Mouse (Mus musculus): ENCODE measurements around the gene Olfr26. TPM values are rescaled to one million over a fixed set of nuclear protein-coding genes. Genes with fewer than 3 reads are reported as not detected.
"Not testable (repeated sequence)": the region's sequence is repeated elsewhere in the genome, so short reads cannot be mapped to it uniquely, and the experiment has no call there.

The Olfr26 gene
- polyA plus RNA-seq (2015; fragmentation: Nextera tagmentation; extraction: Ambion mirVana), result not detected in 2 replicates

DNA sequence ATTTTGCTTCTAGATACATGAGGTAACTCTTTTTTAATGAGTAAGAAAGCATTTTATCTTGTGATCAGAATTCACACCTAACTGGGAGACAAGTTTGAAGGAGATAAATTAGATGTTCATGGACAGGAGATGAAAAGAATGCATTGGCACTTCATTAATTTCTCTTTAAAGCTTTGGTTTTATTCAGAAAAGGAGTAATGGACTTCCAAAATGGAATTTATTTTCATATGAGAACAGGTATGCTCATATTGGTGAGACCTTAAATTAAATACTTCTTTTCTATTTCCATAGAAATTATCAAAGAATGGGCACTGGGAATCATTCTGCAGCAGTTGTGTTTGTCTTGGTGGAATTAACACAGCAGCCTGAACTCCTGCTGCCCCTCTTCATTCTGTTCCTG, at the start of gene Olfr26:
Gene Olfr26 (plus strand): TSS at position 301 of the 400 bp plus-strand sequence.
- no peaks in the 10 kb centered on the region for H3K9me3 ChIP-seq (replicated peaks; ENCODE audit: low read length)
- H3K4me1 ChIP-seq (replicated peaks; ENCODE audit: insufficient read depth, low read length), result no peaks in the 10 kb centered on the region
- H3K36me3 ChIP-seq (ENCODE audit: insufficient read depth, low read length), result no peaks in the 10 kb centered on the region
- no peaks in the 10 kb centered on the region for H3K27me3 ChIP-seq (ENCODE audit: insufficient read depth, low read length)
- H3K4me2 ChIP-seq (ENCODE audit: low read length), result no peak within 1 kb of the TSS
- no peak for ATAC-seq (replicated peaks; ENCODE audit: low FRiP score, low read depth)
- H3K9ac ChIP-seq (ENCODE audit: low read depth, low read length), result no peak within 1 kb of the TSS
- H3K4me3 ChIP-seq (replicated peaks; ENCODE audit: low read depth, low read length), result no peak within 1 kb of the TSS
- no peak within 1 kb of the TSS for H3K27ac ChIP-seq
- DNase-seq (ENCODE audit: low spot score), result no peak
- TF ChIP-seq CTCF (IDR thresholded peaks at IDR 0.05; ENCODE audit: low read depth), result no peak

DNA sequence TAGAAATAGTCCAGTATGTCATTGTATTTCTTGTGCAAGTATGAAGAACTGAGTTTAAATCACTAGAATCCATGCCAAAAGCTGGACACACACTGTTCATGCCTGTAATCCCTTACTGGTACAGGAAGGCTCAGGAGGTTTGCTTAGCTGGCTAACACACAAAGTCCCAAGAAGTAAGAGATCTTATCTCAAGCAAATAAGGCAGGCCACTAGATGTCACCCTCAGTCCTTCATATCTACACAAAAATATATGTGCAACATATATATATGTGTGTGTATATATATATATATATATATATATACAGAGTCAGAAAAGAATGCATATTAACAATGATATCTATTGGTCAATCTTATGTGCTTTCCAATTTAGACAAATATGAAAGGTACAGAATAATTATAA, 49.2 kb upstream of the Olfr26 start:
- no peaks in the 10 kb centered on the region for H3K9me3 ChIP-seq (replicated peaks; ENCODE audit: low read length)
- no peak overlapping the region for H3K27ac ChIP-seq
- TF ChIP-seq CTCF (IDR thresholded peaks at IDR 0.05; ENCODE audit: low read depth), result no peak
- no peaks in the 10 kb centered on the region for H3K4me1 ChIP-seq (replicated peaks; ENCODE audit: insufficient read depth, low read length)
- ATAC-seq (replicated peaks; ENCODE audit: low FRiP score, low read depth) (no peak), DNase-seq (ENCODE audit: low spot score) (no peak)
- H3K4me3 ChIP-seq (replicated peaks; ENCODE audit: low read depth, low read length), result no peak overlapping the region
- H3K27me3 ChIP-seq (ENCODE audit: insufficient read depth, low read length), result no peaks in the 10 kb centered on the region
- no peak overlapping the region for H3K9ac ChIP-seq (ENCODE audit: low read depth, low read length)
- H3K4me2 ChIP-seq (ENCODE audit: low read length), result no peak overlapping the region
- H3K36me3 ChIP-seq (ENCODE audit: insufficient read depth, low read length), result no peaks in the 10 kb centered on the region

- no peaks in the 10 kb centered on the region for H3K27me3 ChIP-seq (ENCODE audit: insufficient read depth, low read length)
- H3K9ac ChIP-seq (ENCODE audit: low read depth, low read length), result no peak within 1 kb of the TSS
- WGBS, result 59% methylated on average over 2 of the region's 2 CpGs
- no peak within 1 kb of the TSS for H3K27ac ChIP-seq
- H3K36me3 ChIP-seq (ENCODE audit: insufficient read depth, low read length), result no peaks in the 10 kb centered on the region
- ATAC-seq (replicated peaks; ENCODE audit: low FRiP score, low read depth) (no peak), DNase-seq (ENCODE audit: low spot score) (no peak)
- no peaks in the 10 kb centered on the region for H3K9me3 ChIP-seq (replicated peaks; ENCODE audit: low read length)
- H3K4me2 ChIP-seq (ENCODE audit: low read length), result no peak within 1 kb of the TSS
- no peak for TF ChIP-seq CTCF (IDR thresholded peaks at IDR 0.05; ENCODE audit: low read depth)
- H3K4me1 ChIP-seq (replicated peaks; ENCODE audit: insufficient read depth, low read length), result no peaks in the 10 kb centered on the region
- no peak within 1 kb of the TSS for H3K4me3 ChIP-seq (replicated peaks; ENCODE audit: low read depth, low read length)
Observed at GRCm38 (mm10) chr9:38814314-38814713, 40.5 kb upstream of the Olfr26 start, which contains the start of gene Olfr922. Gene Olfr922, plus strand, starts transcription at chr9:38814614.

DNA sequence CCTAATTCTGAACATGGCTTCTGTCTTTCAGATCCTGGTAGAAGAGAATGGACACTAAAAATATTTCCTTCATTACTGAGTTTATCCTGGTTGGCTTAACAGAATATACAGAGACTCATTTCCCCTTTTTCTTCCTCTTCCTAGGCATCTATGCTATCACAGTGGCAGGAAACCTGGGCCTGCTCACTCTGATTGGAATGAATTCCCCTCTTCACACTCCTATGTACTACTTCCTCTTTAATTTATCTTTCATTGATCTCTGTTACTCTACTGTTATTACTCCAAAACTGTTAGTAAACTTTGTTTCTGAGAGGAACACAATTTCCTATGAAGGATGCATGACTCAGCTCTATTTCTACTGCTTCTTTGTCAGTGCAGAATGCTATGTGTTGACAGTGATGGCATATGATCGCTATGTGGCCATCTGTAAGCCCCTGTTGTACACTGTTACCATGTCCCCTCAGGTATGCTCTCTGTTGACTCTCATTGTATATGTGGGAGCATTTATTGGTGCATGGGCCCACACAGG, 39.3 kb upstream of the Olfr26 start:
- H3K4me1 ChIP-seq (replicated peaks; ENCODE audit: insufficient read depth, low read length), result no peaks in the 10 kb centered on the region
- no peak overlapping the region for H3K9ac ChIP-seq (ENCODE audit: low read depth, low read length)
- no peak overlapping the region for H3K4me2 ChIP-seq (ENCODE audit: low read length)
- 80% methylated on average over 1 of the region's 1 CpGs for WGBS
- TF ChIP-seq CTCF (IDR thresholded peaks at IDR 0.05; ENCODE audit: low read depth), result no peak
- DNase-seq (ENCODE audit: low spot score) (no peak), ATAC-seq (replicated peaks; ENCODE audit: low FRiP score, low read depth) (no peak)
- H3K9me3 ChIP-seq (replicated peaks; ENCODE audit: low read length), result no peaks in the 10 kb centered on the region
- no peaks in the 10 kb centered on the region for H3K27me3 ChIP-seq (ENCODE audit: insufficient read depth, low read length)
- no peaks in the 10 kb centered on the region for H3K36me3 ChIP-seq (ENCODE audit: insufficient read depth, low read length)
- H3K4me3 ChIP-seq (replicated peaks; ENCODE audit: low read depth, low read length), result no peak overlapping the region
- H3K27ac ChIP-seq, result no peak overlapping the region

DNA sequence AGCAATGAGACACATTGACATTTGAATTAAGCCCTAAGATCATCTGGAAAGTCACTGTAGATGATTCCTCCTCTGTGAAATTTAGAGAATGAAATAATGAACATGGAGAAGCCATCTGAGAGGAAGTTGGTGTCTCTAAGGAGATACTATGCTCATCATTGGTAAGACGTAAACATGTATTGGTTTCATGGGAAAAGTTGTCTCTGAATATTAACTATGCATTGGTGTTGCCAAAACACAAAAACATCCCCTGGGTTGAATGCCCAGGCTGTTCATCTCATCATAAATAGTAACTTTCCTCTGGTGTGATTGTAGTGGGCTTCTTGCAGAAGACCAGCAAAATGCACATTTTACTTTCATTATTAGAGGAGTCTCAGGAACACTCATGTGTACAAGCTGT, 28.6 kb upstream of the Olfr26 start, which contains the start of gene Olfr923:
Gene Olfr923 (plus strand): TSS at position 301 of the 400 bp plus-strand sequence.
- Histone ChIP-seq H3K4me2 (ENCODE audit: low read length) (no peak within 1 kb of the TSS), H3K36me3 (ENCODE audit: insufficient read depth, low read length) (no peaks in the 10 kb centered on the region), H3K4me3 (replicated peaks; ENCODE audit: low read depth, low read length) (no peak within 1 kb of the TSS), H3K4me1 (replicated peaks; ENCODE audit: insufficient read depth, low read length) (no peaks in the 10 kb centered on the region), H3K27me3 (ENCODE audit: insufficient read depth, low read length) (no peaks in the 10 kb centered on the region), H3K9me3 (replicated peaks; ENCODE audit: low read length) (no peaks in the 10 kb centered on the region), H3K27ac (no peak within 1 kb of the TSS), H3K9ac (ENCODE audit: low read depth, low read length) (no peak within 1 kb of the TSS)
- DNase-seq (ENCODE audit: low spot score) (no peak), ATAC-seq (replicated peaks; ENCODE audit: low FRiP score, low read depth) (no peak)
- 90% methylated on average over 1 of the region's 1 CpGs for WGBS
- no peak for TF ChIP-seq CTCF (IDR thresholded peaks at IDR 0.05; ENCODE audit: low read depth)

DNA sequence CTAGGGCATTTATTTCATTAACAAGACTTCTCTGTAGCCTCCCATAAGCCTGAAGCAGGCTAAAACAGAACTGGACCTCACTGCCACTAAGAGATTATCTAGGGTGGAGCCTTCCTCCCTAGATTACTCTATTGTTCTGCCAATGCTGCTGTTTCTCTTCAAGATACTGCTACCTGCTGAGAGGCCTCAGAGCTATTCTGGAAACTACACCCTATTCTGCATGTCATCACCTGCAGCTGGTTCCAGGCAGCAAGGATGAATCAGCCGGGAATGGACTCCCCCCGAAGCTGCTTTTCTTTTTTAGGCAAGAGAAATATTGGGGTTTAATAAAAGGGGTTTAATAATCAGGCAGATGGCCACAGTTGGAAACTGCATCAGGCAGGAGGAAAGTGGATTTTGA, 21.8 kb upstream of the Olfr26 start:
- H3K27me3 ChIP-seq (ENCODE audit: insufficient read depth, low read length), result no peaks in the 10 kb centered on the region
- H3K36me3 ChIP-seq (ENCODE audit: insufficient read depth, low read length), result no peaks in the 10 kb centered on the region
- no peak for TF ChIP-seq CTCF (IDR thresholded peaks at IDR 0.05; ENCODE audit: low read depth)
- H3K4me1 ChIP-seq (replicated peaks; ENCODE audit: insufficient read depth, low read length), result no peaks in the 10 kb centered on the region
- H3K27ac ChIP-seq, result no peak overlapping the region
- no peaks in the 10 kb centered on the region for H3K9me3 ChIP-seq (replicated peaks; ENCODE audit: low read length)
- no peak overlapping the region for H3K4me2 ChIP-seq (ENCODE audit: low read length)
- H3K4me3 ChIP-seq (replicated peaks; ENCODE audit: low read depth, low read length), result no peak overlapping the region
- no peak overlapping the region for H3K9ac ChIP-seq (ENCODE audit: low read depth, low read length)
- WGBS, result 72% methylated on average over 2 of the region's 2 CpGs
- DNase-seq (ENCODE audit: low spot score), result no peak
- ATAC-seq (replicated peaks; ENCODE audit: low FRiP score, low read depth), result no peak

- Histone ChIP-seq H3K36me3 (ENCODE audit: insufficient read depth, low read length) (no peaks in the 10 kb centered on the region), H3K27me3 (ENCODE audit: insufficient read depth, low read length) (no peaks in the 10 kb centered on the region), H3K9me3 (replicated peaks; ENCODE audit: low read length) (no peaks in the 10 kb centered on the region), H3K4me3 (replicated peaks; ENCODE audit: low read depth, low read length) (no peak within 1 kb of the TSS), H3K4me2 (ENCODE audit: low read length) (no peak within 1 kb of the TSS), H3K4me1 (replicated peaks; ENCODE audit: insufficient read depth, low read length) (no peaks in the 10 kb centered on the region), H3K9ac (ENCODE audit: low read depth, low read length) (no peak within 1 kb of the TSS), H3K27ac (no peak within 1 kb of the TSS)
- TF ChIP-seq CTCF (IDR thresholded peaks at IDR 0.05; ENCODE audit: low read depth), result no peak
- WGBS, result 85% methylated on average over 1 of the region's 1 CpGs
- no peak for DNase-seq (ENCODE audit: low spot score)
- no peak for ATAC-seq (replicated peaks; ENCODE audit: low FRiP score, low read depth)
Observed at GRCm38 (mm10) chr9:38844149-38844548, 10.7 kb upstream of the Olfr26 start, which contains the start of gene Olfr924. Gene Olfr924, plus strand, starts transcription at chr9:38844449.

- not testable (repeated sequence) for H3K27me3 ChIP-seq (ENCODE audit: insufficient read depth, low read length); H3K4me3 ChIP-seq (replicated peaks; ENCODE audit: low read depth, low read length); H3K4me1 ChIP-seq (replicated peaks; ENCODE audit: insufficient read depth, low read length); H3K9me3 ChIP-seq (replicated peaks; ENCODE audit: low read length); H3K4me2 ChIP-seq (ENCODE audit: low read length); H3K9ac ChIP-seq (ENCODE audit: low read depth, low read length); H3K36me3 ChIP-seq (ENCODE audit: insufficient read depth, low read length); DNase-seq (ENCODE audit: low spot score); ATAC-seq (replicated peaks; ENCODE audit: low FRiP score, low read depth); H3K27ac ChIP-seq
- WGBS, result 46% methylated on average over 2 of the region's 2 CpGs
Observed at GRCm38 (mm10) chr9:38874880-38875279, 20.0 kb downstream of the Olfr26 start.
